Mouse (Mus musculus) kidney, adult 9 months (tissue): ENCODE measurements around the gene Olfml2a.

Source experiments
- DNase-seq: peaks from one replicate; pipeline ENCODE4 v3.0.0; 2022

Olfml2a gene

DNA sequence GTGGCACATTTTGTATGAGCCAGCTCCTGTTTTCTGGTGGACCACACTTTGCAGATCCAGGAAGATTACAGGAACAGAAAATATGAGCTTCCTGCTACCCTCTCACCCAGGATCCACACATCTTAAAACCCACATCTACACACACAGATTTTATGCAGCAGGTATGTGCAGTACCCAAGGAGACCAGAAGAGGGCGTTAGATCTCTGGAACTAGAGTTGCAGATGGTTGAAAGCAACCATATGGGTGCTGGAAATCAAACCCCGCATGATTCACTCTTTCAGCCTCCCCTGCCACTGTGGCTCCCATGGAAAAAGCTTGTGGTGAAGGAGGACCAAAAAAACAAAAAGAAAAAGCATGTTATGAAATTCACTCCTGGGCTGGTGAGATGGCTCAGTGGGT lies 7.3 kb downstream of the Olfml2a start:
- DNase-seq = no peak

DNA sequence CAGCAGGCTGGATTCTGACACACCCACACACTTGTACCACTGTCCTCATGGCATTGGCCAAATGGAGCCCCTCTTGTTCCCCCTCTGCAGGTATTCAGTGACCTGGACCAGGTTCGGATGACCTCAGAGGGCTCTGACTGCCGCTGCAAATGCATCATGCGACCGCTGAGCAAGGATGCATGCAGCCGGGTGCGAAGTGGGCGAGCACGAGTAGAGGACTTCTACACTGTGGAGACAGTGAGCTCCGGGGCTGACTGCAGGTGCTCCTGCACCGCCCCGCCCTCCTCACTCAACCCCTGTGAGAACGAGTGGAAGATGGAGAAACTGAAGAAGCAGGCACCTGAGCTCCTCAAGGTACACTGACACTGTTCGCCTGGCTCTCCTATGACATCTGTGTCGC lies 9.6 kb downstream of the Olfml2a start:
- no peak for DNase-seq

GRCm38 (mm10) chr2:38941898-38942297 lies 10.1 kb downstream of the Olfml2a start:
- DNase-seq = no peak

GRCm38 (mm10) chr2:38943161-38943560 lies 11.4 kb downstream of the Olfml2a start:
- no peak for DNase-seq

- DNase-seq = no peak
These were observed 12.2 kb downstream of the Olfml2a start for GRCm38 (mm10) chr2:38943977-38944376.

- DNase-seq = no peak
These were observed 12.8 kb downstream of the Olfml2a start for GRCm38 (mm10) chr2:38944460-38945161.

- DNase-seq = peak; percentile 33
These were observed 15.8 kb downstream of the Olfml2a start for GRCm38 (mm10) chr2:38947566-38947965.

DNA sequence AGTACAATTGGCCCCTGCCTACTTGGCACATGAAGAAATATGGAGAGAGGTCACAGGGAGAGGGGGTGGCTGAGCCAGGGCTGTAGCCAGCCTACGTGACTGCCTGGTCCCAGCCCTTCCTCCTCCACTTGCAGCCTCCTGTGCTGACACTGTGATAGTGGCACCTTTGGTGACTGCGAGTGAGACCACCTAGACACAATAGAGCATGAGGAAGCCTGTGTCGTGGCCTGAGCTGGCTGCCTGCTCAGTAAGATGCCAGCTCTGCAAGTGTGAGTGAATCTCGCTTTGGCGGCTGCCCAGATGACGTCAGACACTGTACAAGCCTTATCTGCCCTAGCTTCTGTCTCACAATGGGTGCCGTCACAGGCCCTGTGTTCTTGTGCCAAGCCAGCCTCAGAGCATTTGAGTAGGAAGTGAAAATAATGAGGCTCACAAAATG lies 18.5 kb downstream of the Olfml2a start:
- peak; percentile 75 for DNase-seq

GRCm38 (mm10) chr2:38953152-38953883 lies 21.5 kb downstream of the Olfml2a start:
- peak; percentile 26 for DNase-seq

DNA sequence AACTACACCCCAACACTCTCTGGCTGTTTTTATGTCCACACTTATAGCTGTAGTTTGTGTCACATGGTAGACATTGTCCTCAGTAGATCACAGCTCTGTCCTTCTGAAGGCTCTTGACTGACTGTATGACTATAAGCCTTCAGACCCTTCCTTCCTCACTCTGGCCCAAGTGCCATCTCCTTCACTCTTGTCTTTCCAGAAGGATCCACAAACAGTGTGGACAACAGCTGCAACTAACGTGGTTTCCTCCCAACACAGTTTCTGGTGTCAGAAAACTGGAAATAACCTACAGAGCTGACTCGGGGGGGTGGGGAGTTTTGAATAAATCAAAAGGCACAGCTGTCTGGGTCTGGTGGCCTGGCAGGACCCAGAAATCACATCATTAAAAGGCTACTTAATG lies 24.3 kb downstream of the Olfml2a start:
- DNase-seq = no peak

- no peak for DNase-seq
These were observed 26.0 kb downstream of the Olfml2a start for GRCm38 (mm10) chr2:38957671-38958223.

DNA sequence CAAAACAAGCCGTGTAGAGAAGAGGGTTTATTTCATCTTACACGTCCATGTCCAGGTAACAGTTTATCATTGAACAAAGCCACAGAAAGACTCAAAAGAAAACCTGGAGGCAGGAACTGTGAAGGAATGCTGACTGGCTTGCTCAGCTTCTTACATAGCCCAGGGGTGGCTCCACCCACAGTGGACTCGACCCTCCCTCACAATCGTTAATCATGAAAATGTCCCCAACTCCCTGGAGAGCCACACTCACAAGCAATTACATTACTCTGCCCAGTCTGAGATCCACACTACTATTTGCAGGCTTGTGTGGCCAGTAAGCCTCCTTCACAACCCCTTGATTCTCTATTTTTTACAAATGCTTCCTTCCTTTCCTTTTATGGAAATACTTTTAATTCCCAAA lies 32.4 kb downstream of the Olfml2a start:
- DNase-seq = no peak

DNA sequence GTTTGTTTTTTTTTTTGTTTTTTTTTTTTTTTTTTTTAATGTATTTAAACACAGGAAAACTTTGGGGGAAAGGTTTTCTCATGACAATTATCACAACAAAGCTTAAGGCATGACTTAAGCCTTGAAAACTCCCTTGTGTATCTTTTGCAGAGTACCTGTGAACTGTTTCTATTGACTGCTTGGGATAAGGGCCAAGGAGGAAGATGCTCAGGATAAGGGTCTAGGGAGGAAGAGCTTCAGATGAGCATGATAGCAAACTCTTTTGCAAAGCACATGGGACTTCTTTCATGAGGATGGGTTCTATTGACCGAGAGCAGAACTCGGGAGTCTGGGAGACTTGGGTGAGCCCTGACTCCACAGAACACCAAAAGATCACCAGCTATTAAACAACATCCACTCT lies 37.9 kb downstream of the Olfml2a start:
- DNase-seq = no peak

- no peak for DNase-seq
These were observed 38.3 kb downstream of the Olfml2a start for GRCm38 (mm10) chr2:38970057-38970456.

DNA sequence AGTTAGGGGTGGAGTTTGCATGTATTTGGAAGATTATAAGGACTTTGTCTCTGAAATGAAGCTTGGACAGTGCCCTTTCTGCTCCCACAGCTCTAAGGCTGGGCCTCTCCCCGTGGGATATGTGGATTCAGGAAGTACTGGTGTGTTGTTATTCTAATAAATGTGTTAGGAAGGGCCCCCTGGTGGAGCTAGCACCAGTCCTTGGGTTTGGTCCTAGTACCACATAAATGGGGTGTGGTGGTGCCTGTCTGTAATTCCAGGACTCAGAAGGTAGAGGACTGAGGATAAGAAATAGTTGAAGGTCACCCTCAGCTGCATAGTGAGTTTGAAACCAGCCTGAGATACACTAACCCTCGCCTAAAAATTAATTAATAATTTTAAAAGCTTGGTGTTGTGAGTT lies 41.4 kb downstream of the Olfml2a start:
- no peak for DNase-seq

- DNase-seq = no peak
These were observed 41.9 kb downstream of the Olfml2a start for GRCm38 (mm10) chr2:38973701-38974100.

- no peak for DNase-seq
These were observed 42.4 kb downstream of the Olfml2a start for GRCm38 (mm10) chr2:38974171-38974570.

DNA sequence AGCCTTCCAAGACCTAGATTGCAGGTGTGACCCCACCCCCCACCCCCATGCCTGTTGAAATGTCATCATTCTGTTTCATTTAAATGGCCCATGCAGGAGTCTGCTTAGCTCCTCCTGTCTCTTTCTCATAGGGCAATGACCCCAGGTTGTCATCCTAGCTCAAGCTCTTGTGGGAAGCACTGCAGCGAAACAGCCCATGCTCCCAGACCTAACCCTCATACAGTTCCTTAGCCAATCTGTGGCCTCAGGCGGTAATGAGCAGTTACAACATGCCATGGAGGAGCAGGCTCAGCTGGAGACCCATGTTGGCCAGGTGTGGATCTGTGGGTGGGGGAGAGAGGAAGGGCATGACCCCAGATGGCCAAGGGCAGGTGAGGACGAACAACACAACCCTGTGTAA lies 43.4 kb downstream of the Olfml2a start:
- no peak for DNase-seq

DNA sequence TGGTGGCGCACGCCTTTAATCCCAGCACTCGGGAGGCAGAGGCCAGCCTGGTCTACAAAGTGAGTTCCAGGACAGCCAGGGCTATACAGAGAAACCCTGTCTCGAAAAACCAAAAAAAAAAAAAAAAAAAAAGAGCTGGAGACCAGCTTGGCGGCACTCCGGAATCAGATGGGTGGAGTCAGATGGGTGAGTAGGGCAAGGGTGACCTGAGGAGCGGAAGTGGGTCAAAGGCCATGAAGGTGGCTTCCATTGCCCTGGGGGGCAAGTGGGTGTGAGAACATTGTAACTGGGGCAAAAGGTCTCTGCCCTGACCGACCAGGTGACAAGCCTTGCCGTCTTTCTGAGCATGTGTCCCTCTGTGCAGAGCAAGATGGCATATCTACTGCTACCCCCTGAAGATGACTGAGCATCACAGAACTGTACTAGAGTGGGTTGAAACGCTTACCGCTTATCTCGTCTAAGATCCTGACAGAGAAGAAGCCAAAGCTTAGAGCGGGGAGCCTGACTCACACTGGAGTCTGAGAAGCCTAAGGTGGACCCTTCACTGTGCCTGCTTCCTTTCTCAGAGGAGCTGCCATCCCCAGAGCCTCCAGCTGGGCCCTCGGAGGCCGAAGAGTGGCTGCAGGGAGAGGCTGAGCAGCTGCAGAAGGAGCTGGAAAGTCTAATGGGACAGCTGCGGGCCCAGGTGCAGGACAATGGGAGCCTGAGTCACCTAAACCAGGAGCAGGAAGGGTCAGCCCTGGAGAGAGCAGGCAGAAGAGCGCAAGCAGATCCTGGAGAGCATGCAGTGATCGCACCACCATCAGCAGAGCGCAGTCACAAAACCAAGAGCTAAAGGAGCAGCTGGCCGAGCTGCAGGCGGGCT lies 44.4 kb downstream of the Olfml2a start:
- no peak for DNase-seq

DNA sequence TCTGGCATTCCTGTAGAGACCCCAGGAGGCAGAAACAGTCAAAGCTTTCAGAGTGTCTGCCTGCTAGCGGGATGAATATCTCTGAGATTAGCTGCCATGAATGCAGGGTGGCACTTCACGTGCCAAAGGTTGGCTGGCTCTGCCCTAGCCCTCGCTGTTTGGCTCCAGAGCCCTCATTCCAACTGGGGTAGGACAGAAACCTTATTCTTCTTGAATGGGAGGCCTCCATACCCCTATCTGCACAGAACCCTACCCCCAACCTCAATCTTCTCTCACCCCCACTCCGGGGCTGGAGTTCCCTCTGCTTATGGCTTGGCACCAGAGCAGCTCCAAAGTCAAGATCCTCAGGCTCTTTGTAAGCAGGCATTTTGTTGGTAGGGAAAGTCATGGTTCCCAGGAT lies 46.1 kb downstream of the Olfml2a start:
- DNase-seq = no peak

GRCm38 (mm10) chr2:38983456-38983855 lies 51.7 kb downstream of the Olfml2a start:
- DNase-seq = no peak

GRCm38 (mm10) chr2:38986580-38986979 lies 54.8 kb downstream of the Olfml2a start:
- DNase-seq = peak; percentile 32

GRCm38 (mm10) chr2:38987371-38987770 lies 55.6 kb downstream of the Olfml2a start:
- DNase-seq = no peak
